Mouse (Mus musculus) frontal cortex, postnatal 36 days (tissue): ENCODE measurements around the gene Smim6.
A peak's percentile ranks its signal among the peaks of the same experiment; 100 is the strongest.

Experiments used
- DNase-seq, 2 experiments: peaks; one replicate each; pipeline ENCODE4 v3.0.0; 2022; ENCODE audit warnings: low spot score in 2 of 2

Smim6 gene

DNA sequence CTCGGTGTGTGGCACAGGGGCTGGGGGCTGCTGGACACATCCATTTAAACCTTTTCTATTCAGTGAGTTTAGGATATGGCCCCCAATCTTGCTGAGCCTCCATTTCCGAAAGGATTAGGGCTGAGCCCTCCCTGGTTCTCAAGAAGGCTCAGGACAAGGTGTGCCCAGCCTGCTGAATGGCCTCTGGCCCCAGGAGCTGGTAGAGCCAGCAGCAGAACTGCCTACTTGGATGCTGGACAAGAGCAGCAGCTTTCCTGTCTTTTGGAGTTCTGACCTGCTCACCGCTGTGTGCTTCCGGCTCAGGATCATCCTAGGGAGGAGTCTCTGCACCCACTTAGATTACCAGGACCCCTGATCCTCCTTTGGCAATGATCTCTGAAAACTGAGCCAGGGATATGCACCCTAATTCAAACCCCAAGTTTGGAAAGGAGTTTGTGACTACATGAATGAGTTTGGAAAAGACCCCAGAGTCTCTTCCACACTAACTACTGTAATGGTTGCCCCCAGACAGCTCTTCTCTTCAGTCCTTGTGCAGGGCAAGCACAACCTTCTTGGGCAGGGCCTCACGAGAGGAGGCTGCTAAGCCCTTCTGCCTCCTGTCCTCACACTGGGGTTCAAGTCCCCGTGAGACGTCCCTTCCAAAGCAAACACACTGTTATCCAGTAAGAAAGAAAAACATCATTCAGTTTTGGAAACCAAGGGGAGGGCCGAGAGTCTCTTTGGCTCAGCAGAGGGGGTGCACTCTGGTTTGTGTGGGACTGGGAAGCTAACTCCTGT, 11.1 kb upstream of the Smim6 start:
- DNase-seq: no peak

DNA sequence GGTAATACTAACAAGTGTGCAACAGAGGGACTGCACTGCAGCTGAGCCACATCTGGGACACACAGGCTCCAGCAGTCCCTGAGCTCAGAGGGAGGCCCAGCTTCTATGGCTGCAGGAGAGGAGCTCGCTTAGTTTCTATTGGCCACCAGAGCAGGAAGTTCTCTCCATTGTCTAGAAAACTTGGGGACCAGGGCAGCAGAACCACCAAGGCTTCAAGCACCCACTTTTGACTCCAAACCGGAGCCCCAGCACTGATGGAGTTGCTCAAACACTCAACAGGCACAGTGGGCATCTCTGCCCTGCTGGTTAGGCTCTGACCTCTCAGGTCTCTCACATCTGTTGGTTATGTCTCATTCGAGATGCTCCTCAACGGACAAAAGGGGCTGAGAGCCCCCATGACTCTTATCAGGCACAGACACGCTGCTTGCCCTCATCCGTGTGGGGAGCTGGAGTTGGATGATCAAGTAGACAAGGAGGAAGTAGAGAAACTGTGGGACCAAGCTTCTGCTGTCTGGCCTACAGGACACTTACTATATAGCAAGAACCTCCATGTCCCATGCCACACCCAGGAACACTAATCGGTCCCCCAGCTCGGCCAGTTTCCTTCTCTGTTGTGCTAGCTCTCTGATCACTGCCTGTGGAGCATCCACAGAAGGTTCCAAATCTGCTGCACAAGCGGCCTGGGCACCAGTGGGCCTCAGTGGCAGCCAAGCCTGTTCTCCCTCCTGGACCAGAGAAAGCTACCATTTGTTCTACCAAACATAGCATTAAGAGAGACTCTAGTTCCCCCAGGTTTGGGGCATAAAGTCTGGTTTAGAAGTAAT, 10.3 kb upstream of the Smim6 start:
- DNase-seq: no peak

DNA sequence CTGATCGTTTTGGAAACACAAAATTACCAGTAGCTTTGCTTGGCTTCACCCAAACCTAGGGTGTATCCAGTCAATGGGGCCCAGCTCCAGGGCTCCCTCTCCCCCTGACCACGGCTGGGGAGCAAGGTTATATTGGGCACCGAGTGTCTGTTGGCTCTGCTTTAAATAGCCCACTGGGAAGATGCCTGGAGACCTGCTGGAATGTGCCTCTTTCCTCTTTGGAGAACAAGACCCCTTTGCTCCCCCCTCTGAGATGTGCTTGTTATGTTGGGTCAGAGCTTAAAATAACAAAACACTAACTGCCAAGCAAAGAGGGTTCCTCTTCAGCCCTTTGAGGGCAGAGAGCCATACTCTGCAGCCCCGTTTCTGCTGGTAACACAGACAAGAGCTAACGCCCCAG, 9.6 kb upstream of the Smim6 start:
- DNase-seq: no peak

- no peak for DNase-seq
Observed at GRCm38 (mm10) chr11:115902831-115903230, 9.0 kb upstream of the Smim6 start.

- DNase-seq: no peak
Observed at GRCm38 (mm10) chr11:115903384-115904230, 8.2 kb upstream of the Smim6 start.

DNA sequence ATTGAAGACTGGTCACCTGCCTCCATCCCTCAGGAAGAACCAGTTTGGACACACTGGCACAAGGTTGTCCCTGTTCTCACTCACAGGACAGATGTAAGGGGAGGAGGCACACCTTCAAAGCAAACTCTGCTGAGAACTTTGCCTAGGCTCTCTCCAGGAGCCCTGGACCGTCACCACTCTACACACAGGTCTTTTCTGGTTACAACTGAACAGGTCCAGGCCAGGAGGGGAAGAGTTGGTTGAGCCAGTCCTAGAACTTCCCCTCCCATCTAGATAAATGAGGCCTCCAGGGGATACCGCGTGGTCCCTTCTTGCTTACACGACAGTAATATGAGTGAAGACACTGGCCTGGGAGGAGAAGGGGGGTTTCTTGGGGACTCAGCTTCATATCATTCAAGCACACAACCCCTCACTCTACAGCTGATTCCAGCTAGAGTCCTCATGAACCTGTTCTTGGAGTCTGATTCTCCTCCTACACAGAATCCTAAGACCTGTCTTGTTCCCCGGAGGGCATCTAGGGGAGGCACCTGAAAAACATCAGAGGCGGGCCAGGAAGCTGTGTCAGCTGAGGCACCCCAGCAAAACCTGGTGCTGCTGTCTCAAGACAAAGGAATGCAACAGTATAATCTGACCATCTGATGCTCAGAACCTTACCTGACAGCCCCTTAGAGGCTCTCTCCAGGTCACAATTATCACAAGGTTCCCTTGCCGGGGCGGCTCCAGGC, 7.4 kb upstream of the Smim6 start:
- DNase-seq: no peak

DNA sequence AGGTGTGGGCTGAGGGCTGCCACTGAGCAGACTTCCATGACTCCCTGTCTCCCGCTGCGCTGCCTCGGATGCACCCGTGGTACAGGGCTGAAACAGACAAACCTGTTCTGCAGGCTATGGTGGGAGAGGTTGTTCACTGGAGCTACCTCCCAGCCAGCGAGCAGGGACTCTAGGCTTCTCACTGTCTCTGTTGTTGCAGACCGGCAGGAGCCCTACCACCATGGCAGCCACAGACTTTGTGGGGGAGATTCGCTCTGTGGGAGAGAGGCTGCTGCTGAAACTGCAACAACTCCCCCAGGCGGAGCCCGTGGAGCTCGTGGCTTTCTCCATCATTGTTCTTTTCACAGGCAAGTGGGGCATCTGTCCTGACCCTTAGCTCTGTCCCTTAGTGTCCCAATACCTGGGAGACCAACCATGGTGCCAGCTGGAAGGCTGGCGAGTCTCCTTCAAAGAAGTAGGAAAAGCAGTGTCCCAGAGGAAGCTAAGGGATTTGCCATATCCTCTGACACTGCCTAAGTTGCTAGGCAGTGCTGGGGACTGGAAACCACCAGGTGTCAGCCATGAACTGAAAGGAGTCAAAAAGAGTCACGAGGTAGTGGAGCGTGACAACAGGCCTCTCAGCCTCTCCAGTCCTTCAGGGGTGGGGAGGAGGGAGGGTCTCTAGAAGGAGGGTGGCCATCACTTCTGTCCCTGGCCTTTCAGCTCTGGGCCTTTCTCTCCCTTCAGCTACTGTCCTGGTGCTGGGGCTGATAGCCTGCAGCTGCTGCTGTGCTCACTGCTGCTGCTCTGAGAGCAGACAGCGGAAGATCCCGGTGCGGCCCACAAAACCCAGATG, 6.6 kb upstream of the Smim6 start:
- peak; percentile 28 to 35 for DNase-seq

- DNase-seq: no peak
Observed at GRCm38 (mm10) chr11:115906116-115906515, 5.7 kb upstream of the Smim6 start.

DNA sequence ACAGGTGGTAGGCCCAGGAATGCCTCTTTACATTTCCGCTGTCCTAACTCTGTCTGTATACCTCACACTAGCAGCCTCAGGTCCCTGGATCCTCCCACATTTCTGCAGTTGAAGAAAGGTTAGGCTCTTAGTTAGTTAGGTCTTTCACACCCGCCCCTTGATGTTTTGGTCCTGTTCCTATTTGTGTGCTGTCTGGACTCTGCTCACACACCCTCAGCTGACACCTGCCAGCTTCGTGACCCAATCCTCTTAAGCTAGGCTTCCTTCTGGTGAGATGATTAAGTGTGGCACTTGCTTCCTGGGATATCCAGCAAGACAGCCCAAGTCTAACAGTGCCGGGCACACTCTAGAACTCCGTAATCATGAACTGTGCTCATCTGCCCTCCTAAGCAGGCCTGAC, 5.3 kb upstream of the Smim6 start:
- no peak for DNase-seq

GRCm38 (mm10) chr11:115911134-115911561, 669 bp upstream of the Smim6 start:
- no peak for DNase-seq

DNA sequence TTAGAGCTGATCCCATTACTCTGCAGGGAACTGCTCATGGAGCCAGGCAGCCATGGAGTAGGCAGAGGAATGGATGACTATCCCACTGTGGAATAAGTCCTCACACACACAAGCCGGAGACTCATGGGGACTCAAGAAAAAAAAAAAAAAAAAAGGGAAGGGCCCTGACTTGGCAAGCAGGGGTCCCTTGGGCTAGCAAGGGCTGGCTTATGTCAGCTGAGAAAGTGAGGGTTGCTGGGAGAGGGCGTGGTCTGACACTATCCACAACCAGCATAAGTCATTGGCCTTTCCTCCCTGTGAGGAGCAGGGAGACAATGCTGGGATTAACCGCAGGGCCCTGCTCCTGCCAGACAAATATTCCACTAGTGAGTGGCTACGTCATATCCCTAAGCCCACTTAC, 4.8 kb downstream of the Smim6 start:
- no peak for DNase-seq

GRCm38 (mm10) chr11:115918637-115919036, 6.8 kb downstream of the Smim6 start:
- DNase-seq: no peak

- no peak for DNase-seq
Observed at GRCm38 (mm10) chr11:115919073-115919472, 7.3 kb downstream of the Smim6 start.

GRCm38 (mm10) chr11:115920110-115920818, 8.4 kb downstream of the Smim6 start:
- peak in 1 of 2 experiments; percentile 57 for DNase-seq

GRCm38 (mm10) chr11:115921986-115922385, 10.2 kb downstream of the Smim6 start:
- DNase-seq: no peak

- no peak for DNase-seq
Observed at GRCm38 (mm10) chr11:115929031-115929430, 17.2 kb downstream of the Smim6 start.

DNA sequence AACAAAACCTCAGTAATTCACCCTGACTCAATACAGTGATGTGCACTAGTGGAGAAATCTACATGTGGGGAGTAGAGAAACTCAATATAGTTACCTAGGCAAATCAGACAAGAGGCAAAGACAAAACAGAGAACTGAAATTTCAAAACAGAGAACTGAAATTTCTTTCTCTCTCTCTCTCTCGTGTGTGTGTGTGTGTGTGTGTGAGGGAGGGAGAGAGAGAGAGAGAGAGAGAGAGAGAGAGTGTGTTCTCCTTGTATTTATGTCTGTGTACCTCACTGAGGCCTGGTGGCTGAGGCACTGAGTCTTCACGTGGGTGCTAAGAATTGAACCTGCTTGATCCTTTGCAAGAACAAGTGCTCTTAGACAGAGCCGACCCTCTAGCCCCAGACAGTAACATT, 18.0 kb downstream of the Smim6 start:
- no peak for DNase-seq

- no peak for DNase-seq
Observed at GRCm38 (mm10) chr11:115931235-115931634, 19.4 kb downstream of the Smim6 start.

GRCm38 (mm10) chr11:115933108-115933746, 21.4 kb downstream of the Smim6 start, which contains the start of the genes Sap30bp and Recql5:
Gene Sap30bp (plus strand): TSS chr11:115933282.
Gene Recql5 (minus strand): TSS chr11:115933477.
- peak; percentile 97 to 99 for DNase-seq
